Mouse (Mus musculus): ENCODE data around the gene Aifm3.
"Not testable (repeated sequence)": the region's sequence is repeated elsewhere in the genome, so short reads cannot be mapped to it uniquely, and the experiment has no call there.

Aifm3 gene

DNA sequence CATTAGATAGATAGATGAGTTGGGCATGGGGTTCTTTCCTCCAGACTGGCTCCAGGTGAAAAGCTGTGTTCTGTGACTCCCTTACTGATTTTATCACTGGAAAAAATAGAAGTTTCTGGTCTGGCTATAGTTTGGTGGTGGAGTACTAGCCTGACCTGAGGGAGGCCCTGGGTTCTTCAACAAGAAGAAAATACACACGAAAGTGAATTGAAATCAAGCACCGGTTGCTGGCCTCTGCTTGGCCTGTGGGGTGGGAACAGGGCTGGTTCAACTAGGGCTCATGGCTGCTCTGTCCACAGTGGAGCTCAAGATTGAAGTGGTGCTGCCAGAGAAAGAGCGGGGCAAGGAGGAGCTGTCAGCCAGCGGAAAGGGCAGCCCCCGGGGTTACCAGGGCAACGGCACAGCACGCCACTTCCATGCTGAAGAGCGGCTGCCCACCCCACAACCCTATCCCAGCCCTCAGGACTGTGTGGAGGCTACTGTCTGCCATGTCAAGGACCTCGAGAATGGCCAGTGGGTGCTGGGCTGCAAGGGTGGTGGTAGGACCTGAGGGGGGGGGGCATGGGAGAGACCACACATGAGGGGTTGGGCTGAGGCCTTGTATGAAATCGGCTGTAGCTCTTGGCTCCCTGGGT lies 10.0 kb downstream of the Aifm3 start:
- DNase-seq (ENCODE audit: low spot score in 2 of 2) = no peak

DNA sequence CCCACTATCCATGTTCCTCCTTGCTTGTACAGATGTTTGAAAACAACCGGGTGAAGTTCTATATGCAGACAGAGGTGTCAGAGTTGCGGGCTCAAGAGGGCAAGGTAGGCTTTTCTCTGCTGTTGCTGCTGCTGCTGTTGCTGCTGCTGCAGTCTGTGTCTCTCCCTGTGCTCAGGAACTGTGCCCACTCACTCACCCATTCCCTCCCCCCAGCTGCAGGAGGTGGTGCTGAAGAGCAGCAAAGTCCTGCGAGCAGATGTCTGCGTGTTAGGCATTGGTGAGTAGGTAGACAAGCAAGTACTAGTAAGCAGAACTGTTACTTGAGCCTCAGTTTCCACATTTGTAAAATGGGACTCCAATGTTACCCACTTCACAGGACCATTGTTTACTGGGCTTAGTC lies 13.3 kb downstream of the Aifm3 start:
- no peak for DNase-seq (ENCODE audit: low spot score in 2 of 2)

DNA sequence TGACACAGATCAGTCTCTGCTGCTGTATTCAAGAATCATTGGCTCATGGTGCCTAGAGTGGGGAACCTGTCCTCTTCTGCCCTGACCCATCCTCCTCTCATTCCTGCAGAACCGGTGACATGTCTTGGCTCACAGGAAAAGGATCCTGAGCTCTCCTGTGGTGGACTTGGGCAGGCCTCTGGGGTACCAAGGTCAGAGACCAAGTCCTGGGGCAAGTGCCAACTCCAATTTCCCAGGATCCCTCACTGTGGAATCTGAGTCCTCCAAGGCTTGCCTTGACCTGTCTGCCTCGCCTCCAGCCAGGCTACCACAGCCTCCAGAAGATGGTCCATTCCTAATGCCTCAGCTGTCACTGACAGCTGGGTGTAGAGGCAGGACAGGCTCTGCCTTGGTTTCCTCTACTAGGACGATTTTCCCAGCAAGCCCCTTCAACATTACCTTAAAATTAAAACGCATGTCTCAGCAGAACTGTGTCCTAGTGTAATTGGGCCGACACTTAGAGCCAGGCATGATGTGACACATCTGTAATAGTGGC lies 17.7 kb downstream of the Aifm3 start:
- no peak for DNase-seq (ENCODE audit: low spot score in 2 of 2)

DNA sequence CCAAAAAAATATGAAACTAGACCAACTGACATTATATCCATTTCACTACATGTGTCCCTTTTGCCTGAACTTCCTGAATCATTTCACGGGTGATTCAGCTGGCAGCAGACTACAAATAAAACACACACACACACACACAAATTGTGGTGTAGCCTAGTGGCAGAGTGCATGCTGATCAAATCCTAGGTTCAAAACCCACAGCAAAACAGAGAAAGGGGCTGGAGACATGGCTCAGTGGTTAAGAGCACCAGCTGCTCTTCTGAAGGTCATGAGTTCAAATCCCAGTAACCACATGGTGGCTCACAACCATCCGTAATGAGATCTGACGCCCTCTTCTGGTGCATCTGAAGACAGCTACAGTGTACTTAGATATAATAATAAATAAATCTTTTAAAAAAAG lies 18.6 kb downstream of the Aifm3 start:
- not testable (repeated sequence) for DNase-seq (ENCODE audit: low spot score in 2 of 2)

DNA sequence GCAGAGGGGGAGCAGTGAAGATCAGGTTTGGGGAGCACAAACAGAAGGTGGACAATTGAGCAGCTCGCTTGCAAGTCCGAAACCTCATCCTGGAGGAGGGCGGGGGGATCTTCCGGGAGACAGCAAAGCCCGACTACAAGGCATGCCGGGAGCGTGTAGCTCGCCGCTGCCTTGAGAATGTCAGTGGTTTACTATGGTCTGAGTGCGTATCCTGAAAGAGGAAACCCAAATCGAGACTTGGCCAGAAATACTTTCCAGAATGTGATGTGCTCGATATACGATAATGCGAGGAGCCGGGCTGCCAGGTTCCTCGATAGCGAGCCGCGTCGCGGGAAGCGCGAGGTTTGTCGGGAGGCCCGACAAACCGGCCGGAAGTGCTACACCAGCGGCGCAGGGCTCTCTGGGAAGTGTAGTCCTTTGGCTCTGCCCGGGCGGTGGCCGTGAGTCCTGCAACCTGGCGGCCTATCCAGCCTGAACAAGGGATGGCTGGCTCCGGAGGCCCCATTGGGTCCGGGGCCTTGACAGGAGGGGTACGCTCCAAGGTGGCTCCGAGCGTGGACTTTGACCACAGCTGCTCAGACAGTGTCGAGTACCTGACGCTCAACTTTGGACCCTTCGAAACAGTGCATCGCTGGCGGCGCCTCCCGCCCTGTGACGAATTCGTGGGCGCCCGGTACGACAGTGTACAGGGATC lies 19.3 kb downstream of the Aifm3 start, which contains the start of gene Lztr1:
Lztr1 (plus strand) TSS at position 143 of the 694 bp plus-strand sequence.
- peak; percentile 78 to 96 for DNase-seq (ENCODE audit: low spot score in 2 of 2)

DNA sequence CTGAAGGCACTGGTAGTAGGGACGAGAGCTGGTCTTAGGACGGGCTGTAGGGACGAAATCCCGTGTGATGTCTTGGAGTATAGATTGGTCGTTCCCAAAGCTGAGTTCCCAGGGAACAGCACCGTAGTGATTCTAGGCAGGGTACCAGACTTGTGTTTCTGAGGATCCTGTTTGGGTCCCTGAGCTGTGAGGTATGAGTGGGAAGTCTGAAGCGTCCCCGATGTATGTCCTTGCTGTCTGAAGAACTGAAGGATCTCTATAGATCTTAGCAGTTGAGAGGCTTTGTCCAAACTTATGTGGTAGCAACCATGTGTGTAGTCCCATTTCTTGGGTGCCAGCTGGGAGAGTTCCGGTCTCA lies 19.8 kb downstream of the Aifm3 start:
- DNase-seq (ENCODE audit: low spot score in 2 of 2) = no peak

DNA sequence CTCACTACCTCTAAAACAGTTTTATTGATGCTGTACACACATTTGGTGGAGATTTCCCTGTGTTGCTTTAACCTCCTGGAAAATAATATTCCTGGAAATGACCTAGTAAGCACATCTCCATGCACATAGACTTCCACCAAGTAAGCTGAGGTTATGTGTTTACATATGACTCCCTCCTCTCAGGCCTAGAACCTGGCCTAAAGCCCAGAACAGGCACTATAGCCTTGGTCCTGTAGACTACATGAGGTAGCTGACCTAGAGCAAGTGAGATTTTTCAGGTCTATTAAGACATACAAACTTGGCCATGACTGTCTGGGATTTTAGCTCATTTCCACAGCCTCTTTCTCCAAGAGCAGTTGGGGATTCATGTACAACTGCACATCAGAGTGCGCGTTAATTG lies 20.7 kb downstream of the Aifm3 start:
- no peak for DNase-seq (ENCODE audit: low spot score in 2 of 2)

DNA sequence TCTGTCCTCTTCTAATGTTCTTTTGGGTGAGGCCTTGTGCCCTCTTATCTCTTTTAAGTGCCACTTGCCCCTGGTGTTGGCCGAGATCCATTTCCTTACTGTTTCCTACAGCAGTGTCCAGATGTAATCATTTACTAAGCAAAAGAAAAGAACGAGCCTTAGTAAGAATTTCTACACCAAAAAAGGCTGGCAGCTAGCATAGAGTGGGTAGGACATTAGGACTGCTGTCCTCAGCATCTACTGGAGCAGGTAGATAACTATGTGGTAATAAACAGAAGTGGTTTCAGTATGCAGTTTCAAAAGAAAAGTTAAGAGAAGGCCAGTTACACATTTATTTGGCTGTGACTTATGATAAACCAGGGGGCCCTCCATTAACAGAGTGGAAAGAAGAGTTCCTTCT lies 21.3 kb downstream of the Aifm3 start:
- DNase-seq (ENCODE audit: low spot score in 2 of 2) = no peak

DNA sequence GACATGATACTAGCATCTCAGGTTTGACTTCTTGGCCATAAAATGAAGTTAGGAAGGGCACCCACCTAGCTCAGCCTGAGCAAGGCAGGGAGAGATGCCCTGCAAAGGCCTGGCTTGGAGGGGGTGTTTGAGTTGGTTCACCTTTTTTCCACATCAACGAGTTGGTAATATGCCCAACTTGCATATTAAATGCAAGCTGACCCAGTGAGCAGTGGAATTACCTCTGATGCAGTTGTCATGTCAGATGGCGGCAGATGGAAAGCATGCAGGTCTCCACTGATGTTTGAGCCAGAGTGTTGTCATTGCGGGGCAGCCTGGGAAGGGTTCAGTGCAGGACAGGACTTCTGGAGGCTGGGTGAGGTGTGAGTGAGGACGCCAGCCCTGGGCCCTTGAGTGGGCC lies 22.0 kb downstream of the Aifm3 start:
- no peak for DNase-seq (ENCODE audit: low spot score in 2 of 2)

DNA sequence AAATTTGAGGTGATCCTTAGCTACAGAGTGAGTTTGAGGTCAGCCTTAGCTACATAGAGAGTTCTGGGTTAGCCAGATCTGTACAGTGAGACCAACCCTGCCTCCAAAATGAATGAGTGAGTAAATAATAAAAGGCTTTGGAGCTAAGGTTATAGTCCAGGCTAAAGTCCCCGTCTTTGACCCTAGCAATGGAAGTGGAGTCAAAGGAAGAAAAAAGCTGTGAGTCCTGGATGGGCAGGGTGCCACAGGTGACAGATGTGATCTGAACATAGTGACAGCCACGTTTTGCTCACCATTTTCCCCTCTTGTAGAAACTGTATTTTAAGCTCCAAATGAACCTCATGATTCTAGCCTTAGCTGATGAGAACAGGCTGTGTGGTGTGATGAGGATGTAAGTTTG lies 29.5 kb downstream of the Aifm3 start:
- no peak for DNase-seq (ENCODE audit: low spot score in 2 of 2)

DNA sequence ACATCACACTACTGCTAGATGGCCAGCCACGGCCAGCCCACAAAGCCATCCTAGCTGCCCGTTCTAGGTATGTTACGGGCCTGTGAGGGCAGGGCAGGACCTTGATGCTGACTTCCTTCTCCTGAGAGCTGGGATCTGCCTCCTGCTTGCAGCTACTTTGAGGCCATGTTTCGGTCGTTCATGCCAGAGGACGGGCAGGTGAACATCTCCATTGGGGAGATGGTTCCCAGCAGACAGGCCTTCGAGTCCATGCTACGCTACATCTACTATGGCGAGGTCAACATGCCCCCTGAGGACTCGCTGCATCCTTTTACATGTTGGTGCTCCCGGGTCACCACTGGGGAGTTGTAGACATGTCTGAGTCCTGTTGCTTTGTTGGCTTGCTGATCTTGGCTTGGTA lies 34.7 kb downstream of the Aifm3 start:
- no peak for DNase-seq (ENCODE audit: low spot score in 2 of 2)

DNA sequence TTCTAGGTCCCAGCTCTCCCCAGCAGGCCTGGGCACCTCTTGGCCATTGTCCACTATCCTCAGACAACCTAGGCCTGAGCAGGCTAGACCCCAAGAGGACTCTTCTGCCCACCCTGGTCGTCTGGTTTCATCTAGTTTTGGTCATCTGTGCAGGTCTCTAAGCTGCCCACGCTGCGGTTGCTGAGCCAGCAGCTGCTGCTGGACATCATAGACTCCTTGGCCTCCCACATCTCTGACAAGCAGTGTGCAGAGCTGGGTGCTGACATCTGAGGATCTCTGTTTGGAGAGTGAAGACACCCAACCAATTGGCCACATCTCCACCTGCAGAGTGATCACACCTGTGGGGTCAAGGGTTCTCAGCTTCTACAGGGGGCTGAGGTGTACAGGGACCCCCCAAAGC lies 36.1 kb downstream of the Aifm3 start:
- DNase-seq (ENCODE audit: low spot score in 2 of 2) = no peak

DNA sequence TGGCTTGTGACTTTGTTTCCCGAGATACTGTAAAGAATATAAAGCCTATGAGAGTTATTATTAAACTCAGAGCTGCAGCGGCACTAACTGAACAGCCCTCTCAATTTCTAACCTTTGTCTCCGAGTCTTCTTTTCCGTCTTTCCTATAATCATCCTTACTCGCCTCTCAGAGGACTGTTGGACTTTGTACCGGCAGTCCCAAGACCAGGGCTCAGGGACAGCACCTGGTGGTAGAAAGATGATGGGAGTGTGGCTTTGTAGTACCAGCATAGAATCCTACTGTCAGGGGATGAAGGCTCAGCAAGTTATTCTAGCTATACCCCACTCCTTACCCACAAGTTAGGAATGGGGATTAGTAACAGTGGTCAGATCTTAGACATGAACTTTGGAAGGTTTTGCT lies 36.8 kb downstream of the Aifm3 start:
- DNase-seq (ENCODE audit: low spot score in 2 of 2) = no peak

DNA sequence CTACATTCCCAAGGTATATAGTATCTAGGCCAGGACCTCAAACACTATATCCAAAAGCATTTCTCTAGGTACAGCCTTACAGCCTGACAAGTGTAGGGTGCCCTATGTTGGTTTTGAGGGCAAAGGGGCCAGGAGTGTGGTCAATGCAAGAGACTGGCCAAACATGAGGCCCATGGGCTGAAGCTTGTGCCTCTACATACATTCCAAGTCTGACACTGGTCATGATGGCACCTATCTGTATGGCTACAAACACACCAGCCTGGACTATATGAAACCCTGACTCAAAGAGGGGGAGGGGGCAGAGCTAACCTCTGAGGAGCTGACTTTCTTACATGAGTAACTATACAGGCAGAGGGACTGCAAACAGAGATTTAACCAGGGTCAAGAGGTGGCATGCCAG lies 38.2 kb downstream of the Aifm3 start:
- DNase-seq (ENCODE audit: low spot score in 2 of 2) = no peak

DNA sequence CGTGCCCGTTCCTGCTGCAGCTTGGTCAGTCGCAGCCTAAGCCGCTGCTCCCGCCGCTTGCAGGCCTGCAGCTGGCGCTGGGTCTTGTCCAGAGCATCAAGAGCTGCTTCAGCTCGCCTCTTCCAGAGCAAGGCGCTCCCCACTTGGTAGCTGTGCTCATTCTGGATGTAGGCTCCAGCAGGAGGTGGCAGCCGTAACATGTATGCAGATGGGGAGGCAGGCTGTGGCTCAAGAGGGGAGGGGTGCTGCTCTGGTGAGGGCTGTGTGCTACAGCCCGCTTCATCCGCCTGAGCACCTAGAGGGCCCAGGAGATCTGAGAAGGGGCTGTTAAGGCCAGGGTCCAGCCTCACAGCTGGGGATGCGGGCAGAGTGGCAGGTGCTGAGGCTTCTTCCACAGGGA lies 38.9 kb downstream of the Aifm3 start:
- no peak for DNase-seq (ENCODE audit: low spot score in 2 of 2)

DNA sequence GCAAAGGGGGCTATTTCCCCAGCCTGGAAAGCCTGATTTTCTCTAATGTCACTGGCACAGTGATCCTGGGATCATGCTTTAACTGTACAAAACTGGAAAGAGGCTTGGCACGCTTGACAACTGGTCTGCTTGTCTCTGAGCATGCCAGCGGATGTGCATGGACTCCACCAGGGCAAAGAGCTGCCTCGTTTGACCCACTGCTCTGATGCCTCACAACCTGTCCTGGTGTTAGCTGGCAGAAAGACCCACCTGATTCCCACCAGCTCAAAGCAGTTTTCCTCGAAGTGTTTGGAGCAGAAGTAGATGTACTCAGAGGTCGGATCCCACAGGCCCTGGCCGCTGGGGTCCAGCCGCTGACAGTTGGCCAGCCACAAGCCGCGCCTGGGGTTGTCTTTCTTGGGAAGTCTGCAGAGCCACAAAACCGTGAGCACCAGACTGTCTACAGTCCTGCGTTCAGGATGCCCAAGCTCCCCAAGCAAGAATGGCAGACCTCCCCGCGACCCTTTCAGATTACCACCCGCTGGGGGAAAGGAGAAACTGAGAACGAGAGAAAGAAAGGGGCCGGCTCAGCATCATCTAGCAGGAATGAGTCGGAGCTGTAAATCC lies 40.7 kb downstream of the Aifm3 start:
- peak in 1 of 2 experiments; percentile 26 for DNase-seq (ENCODE audit: low spot score in 2 of 2)

DNA sequence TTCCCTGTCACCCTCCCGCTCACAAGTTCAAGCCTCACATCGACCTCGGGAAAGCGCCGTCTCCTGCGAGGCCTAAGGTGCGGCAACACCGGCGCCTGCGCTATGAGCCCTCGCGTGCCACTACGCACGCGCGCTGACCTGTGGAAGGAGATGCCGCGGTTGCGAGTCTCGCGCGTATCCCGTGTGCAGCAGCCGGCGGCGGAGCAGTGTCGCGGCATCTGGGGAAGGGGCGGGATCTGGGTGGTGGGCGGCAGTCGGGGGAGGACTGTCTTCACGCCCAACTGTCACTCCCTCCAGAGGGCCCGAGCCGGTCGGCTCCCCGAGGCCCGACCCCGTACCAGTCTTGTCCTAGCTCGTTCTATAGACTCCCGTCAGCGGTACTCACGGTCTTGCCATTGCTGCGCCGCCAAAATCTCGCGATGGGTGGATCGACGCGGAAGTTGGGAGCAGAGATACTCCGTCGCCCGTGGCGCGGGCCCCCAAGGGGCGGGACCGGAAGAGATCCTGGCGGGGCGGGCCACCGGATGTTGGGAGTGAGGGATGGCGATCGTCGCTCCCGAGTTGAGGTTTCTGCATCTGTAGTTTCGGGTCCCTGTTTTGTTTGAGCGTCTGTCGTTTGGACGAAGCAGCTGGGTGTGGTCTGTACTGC lies 41.4 kb downstream of the Aifm3 start, which contains the start of gene Thap7:
Thap7 (minus strand) TSS at position 497 of the 649 bp plus-strand sequence.
- DNase-seq (ENCODE audit: low spot score in 2 of 2) = peak; percentile 92 to 94

DNA sequence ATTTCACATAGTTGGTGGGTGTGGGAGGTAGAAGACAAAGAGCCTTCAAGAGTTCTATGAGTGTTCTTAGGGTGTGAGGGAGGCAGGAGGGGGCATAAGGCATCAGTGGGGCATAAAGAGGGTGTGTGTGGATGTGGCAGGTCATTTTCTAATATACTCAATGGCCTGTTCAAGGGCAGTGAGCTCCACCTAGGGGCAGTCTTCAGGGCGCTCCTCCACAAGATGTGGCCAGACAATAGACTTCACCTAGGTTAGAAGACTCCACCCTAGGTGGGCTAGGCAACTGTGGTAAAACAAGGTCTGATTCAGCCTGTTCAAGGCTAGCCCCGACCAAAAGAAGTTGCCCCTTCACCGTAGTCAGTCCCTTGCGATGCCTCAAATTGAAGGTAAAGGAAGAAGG lies 42.9 kb downstream of the Aifm3 start:
- DNase-seq (ENCODE audit: low spot score in 2 of 2) = no peak

DNA sequence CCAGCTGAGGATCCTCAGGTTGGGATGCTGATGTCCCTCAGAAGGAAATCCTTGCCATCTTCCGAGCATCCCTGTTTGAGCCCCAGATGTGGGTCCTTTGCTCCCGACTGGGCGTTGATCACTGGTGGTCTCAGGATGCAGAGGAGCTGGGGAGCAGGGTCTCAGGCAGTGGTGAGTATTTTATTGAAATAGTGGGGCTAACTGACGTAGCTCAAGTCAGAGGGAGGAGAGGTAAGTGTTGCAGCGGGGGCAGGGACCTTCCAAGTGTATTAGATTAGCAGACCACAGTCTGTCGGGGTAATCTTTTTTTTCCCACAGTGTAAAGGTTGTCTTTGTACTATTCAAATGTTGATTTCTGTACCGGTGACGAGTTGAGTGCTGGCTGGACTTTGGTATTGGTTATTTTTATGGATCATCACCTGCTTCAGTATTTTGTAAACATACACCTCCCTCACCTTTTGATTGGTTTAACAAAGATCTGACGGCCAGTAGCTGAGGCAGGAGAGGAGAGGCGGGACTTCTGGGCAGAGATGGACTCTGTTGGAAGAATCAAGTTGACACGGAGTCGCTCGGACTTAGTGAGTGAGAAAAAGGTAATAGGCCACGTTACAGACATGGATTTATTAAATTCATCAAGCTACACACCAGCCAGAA lies 43.4 kb downstream of the Aifm3 start:
- no peak for DNase-seq (ENCODE audit: low spot score in 2 of 2)

DNA sequence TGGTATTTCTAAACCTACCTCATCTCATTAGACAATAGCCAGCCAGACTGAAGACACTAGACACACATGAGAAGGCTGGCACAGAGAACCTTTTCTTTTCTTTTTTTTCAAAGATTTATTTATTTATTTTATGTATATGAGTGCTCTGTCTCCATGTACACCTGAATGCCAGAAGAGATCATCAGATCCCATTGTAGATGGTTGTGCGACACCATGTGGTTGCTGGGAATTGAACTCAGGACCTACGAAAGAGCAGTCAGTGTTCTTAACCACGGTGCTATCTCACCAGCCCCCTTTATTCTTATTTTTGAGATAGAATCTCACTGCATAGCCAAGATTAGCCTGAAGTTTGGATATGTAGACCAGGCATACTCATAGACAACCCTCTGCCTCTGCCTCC lies 47.2 kb downstream of the Aifm3 start:
- no peak for DNase-seq (ENCODE audit: low spot score in 2 of 2)

DNA sequence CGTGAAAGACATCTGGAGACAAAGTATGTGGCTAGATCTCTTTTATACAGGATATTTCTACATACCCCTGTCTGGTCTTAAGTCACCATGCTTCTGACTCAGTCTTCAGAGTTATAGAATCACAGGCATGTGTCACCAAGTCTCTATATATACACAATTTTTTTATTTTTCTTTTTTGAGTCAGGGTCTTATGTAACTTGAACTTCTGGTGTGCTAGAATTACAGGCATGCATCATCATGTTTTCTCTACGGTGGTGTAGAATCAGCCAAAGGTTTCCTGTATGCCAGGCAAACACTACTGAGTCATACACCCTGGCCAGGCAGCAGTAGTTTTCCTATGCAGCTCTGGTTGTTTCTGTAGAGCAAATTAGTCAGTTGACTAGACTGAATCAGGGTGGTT lies 53.2 kb downstream of the Aifm3 start:
- DNase-seq (ENCODE audit: low spot score in 2 of 2) = no peak

DNA sequence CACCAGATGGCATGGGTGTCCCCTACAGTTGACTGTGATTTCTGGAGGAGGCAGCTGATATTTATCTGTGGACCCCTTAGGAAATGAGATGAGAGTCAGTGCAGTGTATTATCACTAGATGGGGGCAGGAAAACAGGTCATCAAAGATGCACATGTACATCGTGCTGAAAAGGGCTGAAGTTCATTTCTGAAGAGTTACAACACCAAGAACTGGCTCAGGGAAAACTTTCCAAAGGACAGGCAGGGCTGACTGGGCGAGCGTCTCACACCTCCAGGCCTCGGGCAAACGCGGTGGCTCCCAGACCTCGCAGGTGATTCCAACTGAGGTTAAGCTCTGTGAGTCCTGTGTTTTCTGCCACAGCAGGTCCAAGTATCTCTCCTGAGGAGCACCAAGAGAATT lies 63.4 kb downstream of the Aifm3 start:
- DNase-seq (ENCODE audit: low spot score in 2 of 2) = no peak

All from urinary bladder, adult 18-20 months (tissue).